Mouse (Mus musculus) frontal cortex, adult 2 months (tissue): Measurements from ENCODE around the gene Hecw2. TPM values are rescaled to one million over a fixed set of nuclear protein-coding genes. Genes with fewer than 3 reads are reported as not detected.

Source experiments
- DNase-seq, 2 experiments: peaks; one replicate each; pipeline ENCODE4 v3.0.0; 2022; ENCODE audit warnings: low spot score in 1 of 2; ENCODE audit errors: extremely low spot score in 1 of 2
- polyA plus RNA-seq: library from polyadenylated mRNA; depleted of rRNA; stranded (reverse); fragments of >200 nt; gene quantifications from 2 replicates; pipeline ENCODE4 v1.2.3, GENCODE M21; 2012; rRNA removed

The Hecw2 gene
- polyA plus RNA-seq: 7.8 and 8.3 TPM in 2 replicates

DNA sequence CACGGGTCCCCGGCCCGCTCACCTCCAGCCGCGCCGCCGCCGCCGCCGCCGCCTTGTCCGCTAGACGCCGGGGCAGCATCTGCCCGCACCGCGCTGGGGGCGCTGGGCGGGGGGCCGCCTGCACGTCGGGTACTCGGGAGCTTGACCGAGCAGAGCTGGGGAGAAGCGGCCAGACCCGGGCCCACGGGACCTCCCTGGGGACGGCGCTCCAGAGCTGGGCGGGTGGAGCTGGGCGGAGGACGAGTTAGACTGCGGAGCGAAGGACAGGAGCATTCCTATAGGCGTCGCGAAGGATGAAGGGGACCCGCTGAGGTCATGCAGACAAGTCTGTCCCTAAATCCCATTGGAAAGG lies at the start of gene Hecw2:
Gene Hecw2, minus strand, starts transcription at position 215 of the 352 bp plus-strand sequence.
- DNase-seq: peak in 1 of 2 experiments; percentile 45

DNA sequence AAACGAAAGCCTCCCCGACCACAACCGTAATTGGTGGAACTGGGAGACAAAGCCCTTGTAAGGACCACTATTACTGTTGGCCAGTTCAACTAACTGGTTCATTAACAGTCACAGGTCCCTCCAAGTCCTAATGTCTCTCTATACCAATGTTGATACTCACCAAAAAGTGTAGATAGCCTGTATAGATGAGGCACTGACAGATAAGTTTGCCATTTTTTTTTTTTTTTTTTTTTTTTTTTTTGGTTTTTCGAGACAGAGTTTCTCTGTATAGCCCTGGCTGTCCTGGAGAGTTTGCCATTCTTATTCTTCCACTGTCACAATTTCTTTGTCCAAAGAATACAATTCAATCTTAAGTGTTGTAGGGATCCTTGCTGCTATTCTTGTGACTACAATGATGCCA lies 47.8 kb upstream of the Hecw2 start:
- no peak for DNase-seq

DNA sequence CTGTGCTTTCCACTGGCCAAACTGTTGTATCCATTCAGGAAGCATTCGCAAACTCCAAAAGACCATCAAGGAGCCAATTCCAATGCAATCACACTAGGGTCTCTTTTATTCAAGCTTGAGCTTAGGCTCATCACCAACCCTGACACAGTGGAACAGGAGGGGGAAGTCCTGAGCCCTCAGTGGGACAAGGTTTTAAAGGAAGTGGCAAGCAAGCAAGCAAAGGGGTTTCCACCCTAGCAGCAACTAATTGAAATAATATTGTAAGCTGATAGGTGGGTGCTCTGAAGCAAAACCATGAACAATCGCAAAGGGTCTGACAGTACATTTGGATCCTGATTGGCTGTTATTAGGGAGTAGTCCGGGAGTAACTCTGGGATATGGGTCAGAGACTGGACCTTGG lies 25.3 kb upstream of the Hecw2 start:
- no peak for DNase-seq

DNA sequence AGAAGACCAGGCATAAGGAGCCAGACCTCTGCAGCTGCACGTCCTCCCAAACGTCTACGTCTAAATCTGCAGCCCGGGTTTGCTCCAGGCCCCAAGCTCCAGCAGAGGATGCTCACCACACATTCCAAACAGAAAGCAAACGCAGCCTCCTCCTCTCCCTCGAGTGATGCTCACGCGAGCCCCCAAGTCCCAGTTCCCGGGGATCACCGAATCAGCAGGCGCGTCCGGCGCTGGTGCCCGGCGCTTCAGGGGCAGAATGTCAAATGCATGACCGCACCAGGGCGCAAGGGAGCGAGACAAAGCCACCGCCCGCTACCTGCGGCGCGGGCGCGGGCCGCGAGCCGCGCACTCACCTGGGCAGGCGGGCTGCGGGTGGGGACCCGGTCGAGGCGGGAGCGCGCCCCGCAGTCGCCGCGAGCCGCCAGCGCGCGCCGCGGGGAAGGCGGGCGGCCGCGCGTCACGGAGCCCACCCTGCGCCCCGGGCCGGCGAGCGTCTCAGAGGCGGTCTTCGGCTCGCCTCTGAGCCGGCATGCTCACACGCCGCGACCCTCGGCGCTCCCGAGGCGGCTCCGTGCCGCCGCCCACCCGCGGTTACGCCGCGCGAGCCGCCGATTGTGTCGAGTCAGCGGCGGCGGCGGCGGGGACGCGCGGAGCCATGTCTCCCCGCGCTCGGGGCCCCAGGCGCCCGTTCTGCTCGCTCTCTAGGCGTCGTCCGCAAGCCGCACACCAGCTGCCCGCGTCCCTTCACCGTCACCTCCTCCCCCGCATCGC lies 600 bp downstream of the Hecw2 start:
- DNase-seq: peak; percentile 58 to 67

DNA sequence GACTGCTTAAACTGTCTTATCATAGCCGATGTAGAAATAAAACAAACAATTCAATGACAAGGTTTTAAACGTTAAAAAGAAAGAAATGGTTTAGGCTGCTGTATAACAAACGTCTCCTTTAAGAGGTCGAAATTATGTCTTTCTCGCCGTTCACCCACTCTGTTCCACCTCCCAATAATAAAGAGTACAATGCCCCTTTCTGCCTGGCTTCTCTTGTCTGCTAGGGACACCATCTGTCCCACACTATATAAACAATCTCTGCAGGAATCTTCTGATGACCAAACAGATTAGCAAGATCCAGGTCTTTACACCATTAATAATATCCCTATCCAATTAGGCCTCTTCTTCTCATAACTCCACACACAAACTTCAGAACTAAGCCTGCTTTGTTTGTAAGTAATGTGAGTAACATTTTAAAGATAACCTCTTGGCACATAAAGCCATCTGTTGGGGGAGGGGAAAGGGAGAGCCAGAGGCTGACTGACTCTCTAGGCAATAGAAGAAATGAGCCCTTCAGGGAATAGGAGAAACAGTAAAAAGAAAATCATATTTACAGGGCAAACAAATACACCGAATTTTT lies 1.7 kb downstream of the Hecw2 start:
- DNase-seq: no peak

DNA sequence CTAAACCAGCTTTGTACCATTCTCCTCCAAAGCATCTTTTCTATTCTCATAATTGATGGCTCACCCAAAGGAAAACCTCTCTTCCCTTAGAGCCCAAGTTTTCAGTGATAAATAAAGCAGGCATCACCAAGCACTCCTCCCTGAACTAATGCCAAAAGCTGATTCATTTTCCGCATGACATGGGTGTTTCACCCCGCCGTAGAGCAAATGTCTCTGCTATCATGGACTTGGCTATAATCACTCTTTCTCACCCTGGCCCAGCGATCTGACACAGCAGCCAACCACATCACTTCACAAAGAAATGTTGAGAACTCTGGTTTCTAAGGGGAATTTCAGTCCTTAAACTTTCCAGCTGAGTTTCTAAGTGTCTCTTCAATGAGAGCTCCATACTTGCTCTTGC lies 7.4 kb downstream of the Hecw2 start:
- peak in 1 of 2 experiments; percentile 39 for DNase-seq

DNA sequence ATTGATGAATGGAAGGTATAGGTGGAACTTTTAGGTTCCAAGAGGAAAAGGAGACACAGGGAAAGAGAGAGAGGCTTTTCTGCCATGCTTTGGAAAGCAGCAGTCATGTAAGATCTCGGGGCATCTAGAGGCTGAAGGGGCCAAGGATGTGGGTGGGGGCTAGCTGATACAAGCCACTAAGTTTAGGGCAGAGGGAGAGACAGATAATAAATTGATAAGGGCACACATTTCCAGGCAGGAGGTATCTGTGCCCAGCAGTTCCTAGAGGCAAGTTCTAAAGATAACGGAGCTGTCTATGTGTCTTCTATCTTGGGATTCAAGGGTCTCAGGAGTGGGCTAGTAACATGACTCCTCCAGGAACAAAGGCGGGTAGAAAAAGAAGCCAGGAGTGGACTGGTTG lies 8.6 kb downstream of the Hecw2 start:
- no peak for DNase-seq

DNA sequence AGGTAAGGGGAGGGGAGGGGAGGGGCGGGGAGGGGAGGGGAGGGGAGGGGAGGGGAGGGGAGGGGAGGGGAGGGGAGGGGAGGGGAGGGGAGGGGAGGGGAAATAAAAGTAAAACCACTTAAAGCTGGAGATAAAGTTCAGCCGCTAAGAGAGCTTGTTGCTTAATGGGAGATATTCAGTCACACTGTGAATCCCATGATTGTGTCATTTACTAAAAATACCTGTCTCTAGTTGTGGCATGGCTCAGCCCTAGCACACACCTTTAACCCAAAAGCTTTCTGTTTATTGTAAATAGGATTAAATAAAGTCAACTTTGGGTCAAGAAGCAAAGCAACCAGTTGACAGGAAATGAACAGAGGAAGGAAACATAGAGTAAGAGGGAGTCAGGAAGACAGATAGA lies 14.3 kb downstream of the Hecw2 start:
- no peak for DNase-seq

DNA sequence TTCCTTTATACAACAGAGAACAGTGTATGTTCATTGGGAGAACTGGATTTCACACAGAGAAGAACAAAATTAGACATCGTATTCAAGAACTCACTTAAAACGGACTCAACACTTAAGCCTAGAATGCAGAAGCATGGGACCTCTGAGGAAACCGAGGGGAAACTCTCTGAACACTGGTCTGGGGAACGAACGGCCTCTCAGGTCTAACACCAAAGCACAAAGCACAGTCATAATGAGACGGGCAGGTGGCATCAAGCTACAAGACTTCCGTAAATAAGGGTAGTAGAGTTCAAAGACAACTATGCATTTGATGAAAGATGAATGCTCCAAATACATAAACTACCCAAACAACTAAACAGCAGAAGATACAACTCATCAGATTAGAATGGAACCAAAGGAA lies 15.8 kb downstream of the Hecw2 start:
- DNase-seq: no peak

DNA sequence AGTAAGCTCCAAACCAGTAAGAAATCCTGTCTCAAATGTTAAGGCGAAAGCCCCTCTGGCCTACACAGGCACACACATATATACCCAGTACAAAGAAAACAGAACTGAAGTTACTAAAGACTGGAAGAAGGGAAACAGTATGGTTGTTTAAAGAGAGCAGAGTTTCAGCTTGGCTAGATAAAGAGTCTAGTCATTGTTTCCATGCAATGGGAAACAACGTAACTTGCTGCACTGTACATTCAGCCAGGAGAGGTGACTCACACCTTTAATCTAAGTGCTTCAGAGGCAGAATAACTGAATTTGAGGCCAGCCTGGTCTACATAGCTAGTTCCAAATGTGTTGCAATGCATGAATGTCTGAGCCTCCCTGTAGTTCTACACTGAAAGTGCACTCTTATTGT lies 18.4 kb downstream of the Hecw2 start:
- DNase-seq: no peak

DNA sequence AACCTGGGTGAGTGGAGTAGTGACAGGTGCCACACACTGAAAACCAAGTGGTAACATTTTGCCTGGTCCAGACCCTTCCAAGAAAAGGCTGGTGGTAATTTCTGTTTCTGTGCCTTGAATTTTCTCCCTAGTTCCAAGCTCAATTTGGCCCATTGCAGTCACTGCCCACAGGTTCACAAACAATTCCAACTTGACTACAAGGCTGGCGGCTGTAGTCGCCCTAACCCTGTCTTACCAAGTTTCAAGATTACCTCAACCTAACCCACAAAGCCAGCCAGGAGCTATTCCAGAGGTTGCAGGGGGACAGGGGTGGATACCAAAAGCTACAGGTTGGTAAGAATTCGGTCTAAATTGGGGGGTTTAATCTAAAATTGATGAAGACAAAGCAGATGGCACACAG lies 27.0 kb downstream of the Hecw2 start:
- peak in 1 of 2 experiments; percentile 25 for DNase-seq

DNA sequence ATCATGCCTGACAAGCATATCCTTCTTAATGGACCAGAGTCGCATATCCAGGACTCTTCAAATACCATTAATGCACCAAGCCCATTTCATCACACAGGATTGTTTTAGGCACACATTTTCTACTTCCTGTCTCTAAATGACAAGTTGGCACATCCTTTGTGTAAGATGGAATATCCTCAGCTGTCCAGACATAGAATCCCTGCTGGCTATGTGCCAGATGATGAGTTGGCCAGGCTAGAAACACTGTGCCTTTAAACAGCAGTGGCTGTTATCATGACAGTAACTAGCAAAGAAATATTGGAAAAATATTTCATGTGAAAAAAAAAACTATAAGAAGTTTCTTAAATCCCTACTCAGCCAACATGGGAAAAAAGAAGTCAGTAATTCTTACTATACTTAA lies 35.4 kb downstream of the Hecw2 start:
- peak in 1 of 2 experiments; percentile 50 for DNase-seq

DNA sequence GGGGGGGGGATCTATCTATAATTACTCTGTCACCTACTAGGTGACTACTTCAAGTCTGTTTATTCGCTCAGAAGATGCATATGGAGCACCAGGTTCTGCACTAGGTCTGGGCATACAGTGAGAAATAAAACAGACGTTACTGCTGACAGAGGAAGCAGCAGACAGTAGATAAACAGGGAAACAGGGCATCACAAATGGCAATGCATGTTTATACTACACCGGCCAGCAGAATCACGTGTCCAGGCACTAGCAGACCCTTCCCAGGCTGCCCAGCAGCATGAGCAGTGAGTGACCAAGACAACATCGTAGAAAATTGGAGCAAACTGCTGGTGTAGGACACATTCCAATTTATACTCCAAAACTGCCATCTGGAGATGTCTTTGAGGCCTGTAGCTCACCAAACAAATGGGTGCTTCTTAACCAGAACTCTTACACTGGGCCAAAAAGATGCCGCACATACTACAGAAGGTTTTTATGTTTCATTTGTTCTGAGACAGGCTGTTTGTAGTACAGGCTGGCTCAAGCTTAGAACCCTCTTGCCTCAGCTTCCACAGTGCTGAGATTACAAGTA lies 41.7 kb downstream of the Hecw2 start:
- no peak for DNase-seq

DNA sequence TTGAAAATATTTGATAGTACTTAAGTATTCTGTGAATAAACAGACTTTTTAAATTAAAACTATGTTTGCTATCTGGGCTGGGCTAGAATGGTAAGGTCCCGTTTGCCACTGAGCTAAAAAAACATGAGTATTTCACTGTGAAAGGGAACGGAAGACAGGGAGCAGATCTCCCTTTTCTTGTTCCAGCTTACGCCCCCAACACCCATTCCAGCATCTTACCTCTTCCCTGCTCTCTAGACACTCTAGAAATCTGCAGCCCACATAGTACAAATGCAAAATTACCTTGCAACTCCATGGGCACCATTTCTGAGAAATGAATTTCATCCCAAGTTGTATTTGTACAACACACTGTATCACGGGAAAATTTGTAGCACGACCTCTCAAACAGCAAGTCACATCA lies 49.9 kb downstream of the Hecw2 start:
- DNase-seq: peak in 1 of 2 experiments; percentile 51

DNA sequence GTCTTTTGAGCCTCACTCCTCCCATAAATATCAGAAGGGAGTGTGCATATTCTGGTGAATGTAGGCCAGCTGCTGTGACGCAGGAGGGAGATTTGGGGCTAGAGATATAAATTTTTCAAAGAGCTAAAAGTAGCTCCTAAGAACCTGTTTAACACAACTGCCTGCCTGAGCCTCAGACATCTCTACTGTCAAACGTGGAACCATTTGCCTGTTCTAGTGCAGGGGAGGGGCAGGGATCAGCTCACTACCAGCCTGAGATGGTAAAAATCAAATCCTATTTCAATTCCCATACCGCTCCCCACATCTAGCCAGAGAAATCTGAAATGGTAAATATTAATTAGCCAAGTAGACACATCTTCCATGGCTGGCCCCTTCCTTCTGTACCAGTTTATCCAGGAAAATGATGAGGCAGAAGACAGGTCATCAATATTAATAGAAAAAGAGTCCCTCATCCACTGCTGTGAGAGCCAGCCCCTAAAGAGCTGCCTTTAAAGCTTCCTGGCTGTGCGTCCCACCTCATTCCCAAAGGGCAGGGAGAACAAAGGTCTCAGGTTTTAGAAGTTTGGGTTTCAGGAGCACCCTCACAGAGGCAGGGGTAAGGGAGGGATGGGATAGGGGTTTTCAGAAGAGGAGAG lies 61.0 kb downstream of the Hecw2 start:
- peak in 1 of 2 experiments; percentile 44 for DNase-seq

DNA sequence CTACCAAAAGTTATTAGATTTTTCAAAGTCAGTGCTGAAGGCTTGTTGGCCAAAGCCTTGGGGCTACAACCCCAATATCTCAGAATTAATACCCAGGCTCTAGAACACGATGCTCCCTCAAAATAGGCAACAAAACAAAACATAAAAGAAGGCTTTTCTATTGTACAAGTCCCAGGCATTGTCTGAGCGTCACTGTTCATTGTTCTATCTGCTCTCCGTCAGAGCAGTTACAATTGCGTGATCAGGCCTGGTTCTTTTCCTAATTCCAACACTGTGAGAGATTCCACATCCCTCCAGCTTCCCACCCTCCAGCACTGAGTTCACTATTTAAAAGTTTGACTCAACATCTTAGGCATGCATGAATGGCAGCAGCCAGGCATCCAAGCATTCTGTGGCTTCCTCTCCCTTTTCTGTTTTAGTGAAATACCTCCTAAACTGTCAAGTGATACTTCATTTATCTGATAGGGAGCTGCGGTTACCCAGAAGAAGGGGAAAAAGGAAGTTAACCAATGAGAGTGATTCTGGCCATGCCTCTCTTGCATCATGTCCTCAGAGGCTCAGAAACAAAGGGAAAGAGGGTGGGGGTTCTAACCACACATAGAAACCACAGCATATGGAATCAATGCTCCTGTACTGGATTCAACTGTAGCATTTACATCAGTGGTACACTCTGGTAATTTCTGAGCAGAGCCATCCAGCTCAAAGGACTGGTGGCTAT lies 66.1 kb downstream of the Hecw2 start:
- no peak for DNase-seq

DNA sequence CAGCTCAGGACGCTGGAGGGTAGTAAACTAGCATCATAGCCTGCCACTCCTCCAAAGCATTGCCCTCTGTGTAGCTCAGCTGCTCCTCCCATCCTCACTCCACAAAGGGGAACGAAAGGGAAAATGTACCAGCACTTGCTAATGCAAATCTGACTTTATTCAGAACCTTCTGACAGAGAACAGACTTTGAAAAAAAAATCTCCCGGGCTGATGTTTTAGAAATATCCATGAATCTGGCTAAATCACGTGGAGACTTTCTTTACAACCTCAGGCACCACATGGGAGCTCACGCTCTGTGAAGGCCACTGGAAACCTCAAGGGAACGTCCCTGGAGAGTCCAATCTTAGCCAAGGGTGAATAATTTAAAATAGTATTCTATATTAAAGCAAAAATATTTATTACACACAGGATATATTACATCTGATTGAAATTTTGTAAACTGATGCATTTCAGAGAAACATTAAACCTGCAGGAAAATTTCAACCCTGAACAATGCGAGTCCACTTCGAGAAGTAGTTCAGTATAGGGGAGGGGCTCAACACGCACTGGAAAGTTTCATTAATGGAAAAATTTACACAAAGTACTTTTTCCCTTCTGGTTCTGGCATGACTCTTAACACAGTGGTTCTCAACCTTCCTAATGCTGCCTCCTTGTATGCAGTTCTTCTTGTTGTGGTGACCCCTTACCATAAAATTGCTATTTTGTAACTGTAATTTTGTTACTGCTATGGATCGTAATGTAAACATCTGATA lies 67.8 kb downstream of the Hecw2 start:
- DNase-seq: no peak

DNA sequence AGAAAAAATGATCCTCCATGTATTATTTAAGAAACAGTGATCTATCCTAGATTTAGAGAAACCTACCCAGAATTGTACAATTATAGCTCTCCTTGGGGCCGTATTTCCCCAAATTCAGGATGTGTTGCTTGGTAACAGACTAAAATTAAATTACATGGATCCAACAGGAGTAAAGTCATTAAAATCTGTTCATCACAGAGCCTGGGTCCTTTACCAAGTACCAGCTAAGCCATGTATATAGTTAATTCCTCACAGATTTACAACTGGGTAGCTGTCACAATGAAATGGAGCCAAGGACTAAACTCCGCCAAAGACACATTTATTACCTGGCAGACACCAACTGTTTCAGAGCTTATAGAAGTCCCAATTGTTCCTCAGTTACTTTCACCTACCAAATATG lies 72.4 kb downstream of the Hecw2 start:
- no peak for DNase-seq

DNA sequence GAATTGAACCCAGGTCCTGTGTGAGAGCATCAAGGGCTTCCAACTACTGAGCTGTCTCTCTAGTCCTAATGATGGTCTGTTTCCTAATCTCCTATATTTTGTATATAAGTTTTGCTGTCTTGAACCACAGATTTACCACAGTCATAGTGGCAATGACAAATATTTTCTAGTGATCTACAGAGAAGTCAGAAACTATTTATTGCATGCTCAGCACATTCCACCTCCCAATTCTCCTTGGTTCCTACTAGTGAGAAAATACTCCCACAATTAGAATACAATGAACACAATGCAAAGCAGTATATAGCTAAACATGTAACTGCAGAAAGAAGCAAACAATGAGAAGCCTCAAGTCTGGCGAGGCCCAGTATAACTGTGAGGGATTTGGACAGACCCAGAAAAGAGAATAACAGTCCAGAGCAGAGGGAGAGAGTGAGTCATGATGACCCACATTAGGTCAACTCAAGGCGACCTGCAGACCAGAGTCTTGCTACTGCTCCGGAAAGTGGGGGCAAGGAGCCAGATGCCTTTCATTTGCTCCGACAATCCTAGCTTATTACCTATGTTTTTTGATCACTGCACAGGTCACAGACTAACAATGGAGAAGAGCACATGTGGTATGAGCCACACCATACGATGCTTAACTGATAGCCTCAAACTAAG lies 73.8 kb downstream of the Hecw2 start:
- no peak for DNase-seq
